Mouse (Mus musculus): ENCODE results near the gene Adcy6. TPM values are rescaled to one million over a fixed set of nuclear protein-coding genes. Genes with fewer than 3 reads are reported as not detected.
A peak's percentile ranks its signal among the peaks of the same experiment; 100 is the strongest.

Adcy6 gene
- polyA plus RNA-seq, 2 experiments, result 14.3 to 74.0 TPM

DNA sequence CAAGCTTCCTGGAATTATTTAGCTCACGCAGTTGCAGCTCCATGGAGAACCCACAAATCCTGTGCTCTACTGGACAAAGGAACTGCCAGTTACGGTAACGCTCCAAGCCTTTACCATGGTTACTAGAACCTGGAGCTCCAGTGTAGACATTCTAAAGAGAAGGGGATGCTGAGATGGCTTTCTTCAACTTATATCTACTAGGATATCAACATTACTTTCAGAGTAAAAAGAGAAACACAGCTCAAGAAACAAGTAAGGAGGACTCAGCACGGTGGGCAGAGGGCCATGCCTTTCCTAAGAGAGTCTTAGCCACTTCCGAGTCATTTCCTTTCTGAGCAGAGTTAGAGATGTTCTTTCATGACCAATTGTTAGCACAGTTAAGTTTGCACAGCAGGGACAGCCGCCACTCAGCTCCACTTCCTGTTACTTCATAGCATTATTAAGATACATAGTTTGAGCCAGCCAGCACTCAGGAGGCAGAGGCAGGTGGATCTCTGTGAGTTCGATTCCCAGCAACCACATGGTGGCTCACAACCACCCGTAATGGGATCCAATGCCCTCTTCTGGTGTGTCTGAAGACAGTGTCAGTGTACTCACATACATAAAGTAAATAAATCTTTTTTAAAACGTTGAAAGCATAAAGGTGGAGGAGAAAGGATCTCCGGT is 38.9 kb downstream of the Adcy6 start, which contains the start of the genes Ccnt1 and 4930415O20Rik:
Gene Ccnt1, minus strand, starts transcription at position 51 of the 666 bp plus-strand sequence.
Gene 4930415O20Rik, plus strand, starts transcription at position 132 of the 666 bp plus-strand sequence.
- TF ChIP-seq POLR2A (IDR thresholded peaks at IDR 0.05; ENCODE audit: borderline replicate concordance, extremely low read depth, insufficient read depth, insufficient read length), result no peak
- 87% methylated on average over 10 of the region's 10 CpGs for WGBS
- Histone ChIP-seq H3K9ac (ENCODE audit: low read depth, low read length, severe bottlenecking) (no peak within 1 kb of the TSS), H3K4me3 (replicated peaks; ENCODE audit: low read length) (no peak within 1 kb of the TSS), H3K4me2 (replicated peaks; ENCODE audit: low read depth, low read length, severe bottlenecking) (no peak within 1 kb of the TSS), H3K4me1 (ENCODE audit: control insufficient read depth, insufficient read depth, low read length) (peaks cover 16% of the 10 kb centered on the region), H3K27me3 (ENCODE audit: control insufficient read depth, insufficient read depth, low read length) (no peaks in the 10 kb centered on the region), H3K36me3 (ENCODE audit: control insufficient read depth, insufficient read depth, low read length) (no peaks in the 10 kb centered on the region), H3K27ac (replicated peaks; ENCODE audit: low read depth, low read length) (no peak within 1 kb of the TSS), H3K9me3 (ENCODE audit: control insufficient read depth, low read length) (no peaks in the 10 kb centered on the region)
- ATAC-seq (ENCODE audit: low FRiP score, low read depth) (no peak), DNase-seq (ENCODE audit: low spot score) (no peak)

DNA sequence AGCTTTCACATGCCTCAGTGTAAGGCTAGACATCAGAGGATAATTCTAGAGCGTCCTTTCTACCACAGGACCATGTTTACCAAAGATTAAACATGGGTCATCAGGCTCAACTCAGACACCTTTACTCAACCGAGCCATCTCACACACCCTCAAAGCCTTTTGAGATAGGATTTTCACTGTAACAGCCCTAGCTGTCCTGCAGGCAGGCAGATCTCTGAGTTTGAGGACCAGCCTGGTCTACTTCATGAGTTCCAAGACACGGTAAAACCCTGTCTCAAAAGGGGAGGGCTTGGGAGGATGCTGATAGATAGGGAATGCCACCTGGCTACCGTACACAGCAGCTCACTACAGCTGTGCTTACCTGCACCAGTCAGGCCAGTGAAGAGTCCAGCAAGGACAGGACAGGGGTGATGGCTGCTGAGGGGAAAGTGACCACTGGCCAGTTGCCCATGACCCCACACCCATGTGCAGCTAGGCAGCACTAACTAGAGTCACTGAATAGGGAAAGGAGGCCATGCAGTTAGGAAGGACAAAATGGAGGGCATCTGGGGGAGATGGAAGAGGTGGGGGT is 40.0 kb downstream of the Adcy6 start:
- H3K4me1 ChIP-seq (ENCODE audit: control insufficient read depth, insufficient read depth, low read length), result peaks cover 25% of the 10 kb centered on the region
- no peaks in the 10 kb centered on the region for H3K27me3 ChIP-seq (ENCODE audit: control insufficient read depth, insufficient read depth, low read length)
- H3K36me3 ChIP-seq (ENCODE audit: control insufficient read depth, insufficient read depth, low read length), result peaks cover 3% of the 10 kb centered on the region
- no peak overlapping the region for H3K4me3 ChIP-seq (replicated peaks; ENCODE audit: low read length)
- no peak for ATAC-seq (ENCODE audit: low FRiP score, low read depth)
- H3K9ac ChIP-seq (ENCODE audit: low read depth, low read length, severe bottlenecking), result no peak overlapping the region
- WGBS, result 85% methylated on average over 4 of the region's 4 CpGs
- TF ChIP-seq POLR2A (IDR thresholded peaks at IDR 0.05; ENCODE audit: borderline replicate concordance, extremely low read depth, insufficient read depth, insufficient read length), result no peak
- no peaks in the 10 kb centered on the region for H3K9me3 ChIP-seq (ENCODE audit: control insufficient read depth, low read length)
- DNase-seq (ENCODE audit: low spot score), result no peak
- H3K4me2 ChIP-seq (replicated peaks; ENCODE audit: low read depth, low read length, severe bottlenecking), result no peak overlapping the region
- no peak overlapping the region for H3K27ac ChIP-seq (replicated peaks; ENCODE audit: low read depth, low read length)

DNA sequence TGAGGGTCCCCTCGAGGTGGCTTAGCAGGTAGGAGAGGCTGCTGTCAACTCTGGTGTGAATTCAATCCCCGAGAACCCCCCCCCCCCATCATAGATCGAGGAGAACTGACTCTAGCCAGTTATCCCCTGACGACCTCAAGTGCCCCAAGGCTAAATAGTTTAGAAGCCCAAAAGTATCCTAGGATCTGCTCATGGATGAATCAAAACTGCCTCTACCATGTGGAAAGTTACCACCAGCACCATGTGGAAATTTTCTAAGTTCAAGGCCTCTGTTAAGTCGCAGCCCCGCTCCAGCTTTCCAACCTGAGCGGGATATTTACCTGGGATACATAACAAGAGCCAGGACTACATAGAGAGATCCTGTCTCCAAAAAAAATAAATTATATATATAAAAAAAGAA is 40.7 kb downstream of the Adcy6 start:
- no peaks in the 10 kb centered on the region for H3K27me3 ChIP-seq (ENCODE audit: control insufficient read depth, insufficient read depth, low read length)
- H3K9me3 ChIP-seq (ENCODE audit: control insufficient read depth, low read length), result no peaks in the 10 kb centered on the region
- DNase-seq (ENCODE audit: low spot score) (no peak), ATAC-seq (ENCODE audit: low FRiP score, low read depth) (no peak)
- H3K9ac ChIP-seq (ENCODE audit: low read depth, low read length, severe bottlenecking), result peak overlapping the region; percentile 69
- peak overlapping the region; percentile 84 for H3K4me2 ChIP-seq (replicated peaks; ENCODE audit: low read depth, low read length, severe bottlenecking)
- 60% methylated on average over 7 of the region's 7 CpGs for whole genome bisulfite sequencing
- peaks cover 25% of the 10 kb centered on the region for H3K4me1 ChIP-seq (ENCODE audit: control insufficient read depth, insufficient read depth, low read length)
- no peak for TF ChIP-seq POLR2A (IDR thresholded peaks at IDR 0.05; ENCODE audit: borderline replicate concordance, extremely low read depth, insufficient read depth, insufficient read length)
- peak overlapping the region; percentile 95 for H3K4me3 ChIP-seq (replicated peaks; ENCODE audit: low read length)
- no peak overlapping the region for H3K27ac ChIP-seq (replicated peaks; ENCODE audit: low read depth, low read length)
- H3K36me3 ChIP-seq (ENCODE audit: control insufficient read depth, insufficient read depth, low read length), result peaks cover 7% of the 10 kb centered on the region

DNA sequence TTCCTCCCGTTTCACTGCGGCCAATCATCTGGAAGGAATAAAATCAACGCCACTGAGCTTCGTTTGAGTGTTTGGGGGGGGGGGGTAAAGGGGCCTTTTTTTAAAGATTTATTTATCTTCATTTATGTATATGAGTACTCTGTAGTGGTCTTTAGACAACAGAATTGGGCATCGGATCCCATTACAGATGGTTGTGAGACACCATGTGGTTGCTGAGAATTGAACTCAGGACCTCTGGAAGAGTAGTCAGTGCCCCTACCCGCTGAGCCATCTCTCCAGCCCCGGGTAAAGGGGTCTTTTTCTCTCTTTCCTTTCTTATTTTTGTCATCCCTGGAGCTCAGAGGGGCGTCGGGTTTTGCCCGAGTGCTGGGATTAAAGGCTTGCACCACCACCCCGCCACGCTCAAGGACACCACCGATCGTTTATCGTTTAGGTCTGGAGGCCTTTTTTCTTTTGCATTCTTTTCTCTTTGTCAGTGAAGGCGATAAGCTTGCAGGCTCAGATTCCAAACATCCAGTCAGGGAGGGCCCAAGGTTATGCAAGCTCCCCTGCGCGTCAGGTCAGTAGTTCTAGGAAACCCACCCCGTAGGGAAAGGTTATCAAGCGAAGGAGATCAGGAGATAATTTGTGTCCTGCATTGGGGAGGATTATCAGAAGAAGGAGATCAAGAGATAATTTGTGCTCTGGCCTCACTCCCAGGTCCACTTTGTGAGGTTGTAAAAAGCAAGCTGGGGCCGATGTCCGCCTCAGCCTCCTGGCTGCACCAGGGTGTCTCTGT is 41.4 kb downstream of the Adcy6 start:
- no peaks in the 10 kb centered on the region for H3K27me3 ChIP-seq (ENCODE audit: control insufficient read depth, insufficient read depth, low read length)
- peak overlapping the region; percentile 69 for H3K9ac ChIP-seq (ENCODE audit: low read depth, low read length, severe bottlenecking)
- H3K27ac ChIP-seq (replicated peaks; ENCODE audit: low read depth, low read length), result peak overlapping the region; percentile 84
- WGBS, result 4% methylated on average over 22 of the region's 22 CpGs
- no peak for TF ChIP-seq POLR2A (IDR thresholded peaks at IDR 0.05; ENCODE audit: borderline replicate concordance, extremely low read depth, insufficient read depth, insufficient read length)
- H3K4me1 ChIP-seq (ENCODE audit: control insufficient read depth, insufficient read depth, low read length), result peaks cover 25% of the 10 kb centered on the region
- peaks cover 10% of the 10 kb centered on the region for H3K36me3 ChIP-seq (ENCODE audit: control insufficient read depth, insufficient read depth, low read length)
- ATAC-seq (ENCODE audit: low FRiP score, low read depth) (no peak), DNase-seq (ENCODE audit: low spot score) (no peak)
- H3K4me3 ChIP-seq (replicated peaks; ENCODE audit: low read length), result peak overlapping the region; percentile 95
- no peaks in the 10 kb centered on the region for H3K9me3 ChIP-seq (ENCODE audit: control insufficient read depth, low read length)
- H3K4me2 ChIP-seq (replicated peaks; ENCODE audit: low read depth, low read length, severe bottlenecking), result peak overlapping the region; percentile 84
